14 mouse cellular contexts compared by ENCODE assay signal in genomic region chr5:149368575-149369312, GRCm38 (mm10). TPM values are rescaled to one million over a fixed set of nuclear protein-coding genes. Genes with fewer than 3 reads are reported as not detected.
A peak's percentile ranks its signal among the peaks of the same experiment; 100 is the strongest.
DNase-seq lines count a peak whose midpoint lies in the region; ATAC-seq and TF ChIP-seq lines count a peak whose summit lies in the region.
"Had no signal": no experiment of that assay in that cellular context is flagged by ENCODE, and none has a peak within 500 bp of the region (broad histone marks: within the 10 kb centered on the region; RNA-seq: fewer than 3 reads in every experiment).

No protein-coding gene starts in this region.

- no peaks in the 10 kb centered on the region for H3K36me3 ChIP-seq in heart, embryonic 14.5 days (ENCODE audit: control insufficient read depth, insufficient read depth, low read length)
- no peaks in the 10 kb centered on the region for H3K36me3 ChIP-seq in thymus, adult 2 months (ENCODE audit: control insufficient read depth, insufficient read depth, low read length)
- H3K36me3 ChIP-seq in intestine, embryonic 15.5 days = no peaks in the 10 kb centered on the region
- no peaks in the 10 kb centered on the region for H3K36me3 ChIP-seq in stomach, postnatal 0 days (ENCODE audit: control insufficient read depth, insufficient read depth, low read length)
- H3K36me3 ChIP-seq: neural tube, embryonic 12.5 days had no signal

- H3K9me3 ChIP-seq in heart, embryonic 14.5 days (ENCODE audit: control insufficient read depth, low read length) = no peaks in the 10 kb centered on the region
- no peaks in the 10 kb centered on the region for H3K9me3 ChIP-seq in intestine, embryonic 15.5 days
- H3K9me3 ChIP-seq in stomach, postnatal 0 days (ENCODE audit: control insufficient read depth, low read length) = no peaks in the 10 kb centered on the region
- H3K9me3 ChIP-seq: forebrain, embryonic 13.5 days; neural tube, embryonic 12.5 days had no signal

- H3K9ac ChIP-seq in heart, embryonic 14.5 days (ENCODE audit: low read length) = no peak overlapping the region
- H3K9ac ChIP-seq in intestine, embryonic 15.5 days = no peak overlapping the region
- H3K9ac ChIP-seq in stomach, postnatal 0 days (ENCODE audit: low read length) = no peak overlapping the region
- H3K9ac ChIP-seq: forebrain, embryonic 13.5 days; liver, embryonic 14.5 days; neural tube, embryonic 12.5 days had no signal

- no peaks in the 10 kb centered on the region for H3K27me3 ChIP-seq in heart, embryonic 14.5 days (ENCODE audit: control insufficient read depth, insufficient read depth, low read length)
- no peaks in the 10 kb centered on the region for H3K27me3 ChIP-seq in thymus, adult 2 months (ENCODE audit: control insufficient read depth, insufficient read depth, low read length)
- H3K27me3 ChIP-seq in intestine, embryonic 15.5 days (replicated peaks) = no peaks in the 10 kb centered on the region
- no peaks in the 10 kb centered on the region for H3K27me3 ChIP-seq in stomach, postnatal 0 days (ENCODE audit: control insufficient read depth, insufficient read depth, low read length)
- H3K27me3 ChIP-seq: forebrain, embryonic 13.5 days; neural tube, embryonic 12.5 days had no signal

- no peak for TF ChIP-seq CTCF in thymus, adult 2 months (IDR thresholded peaks at IDR 0.05; ENCODE audit: borderline replicate concordance, control insufficient read depth, extremely low read depth, insufficient read depth, low read length, poor library complexity)
- TF ChIP-seq CTCF in stomach, postnatal 0 days (IDR thresholded peaks at IDR 0.05; ENCODE audit: low read depth) = no peak

- no peak for TF ChIP-seq POLR2A in thymus, adult 2 months (IDR thresholded peaks at IDR 0.05; ENCODE audit: control insufficient read depth, extremely low read depth, insufficient read depth, low read length, poor library complexity)

- peaks cover 30 to 34% of the 10 kb centered on the region in 2 experiments for H3K4me1 ChIP-seq in heart, embryonic 14.5 days (ENCODE audit: control insufficient read depth in 2 of 2, insufficient read depth in 2 of 2, low read length in 2 of 2)
- H3K4me1 ChIP-seq in thymus, adult 2 months (replicated peaks; ENCODE audit: control insufficient read depth, insufficient read depth, low read length) = peaks cover 61% of the 10 kb centered on the region
- peaks cover 11% of the 10 kb centered on the region for H3K4me1 ChIP-seq in intestine, embryonic 15.5 days (replicated peaks)
- no peaks in the 10 kb centered on the region for H3K4me1 ChIP-seq in stomach, postnatal 0 days (replicated peaks; ENCODE audit: control insufficient read depth, insufficient read depth)

- peak overlapping the region; percentile 28; the same call in 1 of the 2 replicates for H3K4me2 ChIP-seq in heart, embryonic 14.5 days (ENCODE audit: low read length)
- 0 out of 2 replicates have a peak overlapping the region, but pooled peaks have one; percentile 19 for H3K4me2 ChIP-seq in intestine, embryonic 15.5 days (replicated peaks)
- no peak overlapping the region; the same call in 1 of the 2 replicates for H3K4me2 ChIP-seq in stomach, postnatal 0 days (replicated peaks; ENCODE audit: low read depth)
- H3K4me2 ChIP-seq: forebrain, embryonic 13.5 days; neural tube, embryonic 12.5 days had no signal

- TF ChIP-seq EP300 in stomach, postnatal 0 days (optimal IDR thresholded peaks at IDR 0.05) = no peak

- intact Hi-C loops in heart, postnatal 10 days (cut with DNase I) = no loop called here

- no peak overlapping the region for H3K4me3 ChIP-seq in heart, embryonic 14.5 days (ENCODE audit: control insufficient read depth in 1 of 2, insufficient read depth in 1 of 2, low read depth in 1 of 2, low read length in 2 of 2)
- peak overlapping the region; percentile 40 for H3K4me3 ChIP-seq in thymus, adult 2 months (ENCODE audit: control insufficient read depth, insufficient read depth, low read length)
- no peak overlapping the region for H3K4me3 ChIP-seq in intestine, embryonic 15.5 days (replicated peaks)
- H3K4me3 ChIP-seq in stomach, postnatal 0 days (ENCODE audit: low read depth, low read length) = no peak overlapping the region
- H3K4me3 ChIP-seq: forebrain, embryonic 13.5 days; neural tube, embryonic 12.5 days had no signal

- 35% methylated on average over 12 of the region's 12 CpGs for WGBS in heart, embryonic 14.5 days
- 63% methylated on average over 12 of the region's 12 CpGs for WGBS in thymus, adult 2 months
- WGBS in intestine, embryonic 15.5 days = 43% methylated on average over 12 of the region's 12 CpGs
- 49% methylated on average over 12 of the region's 12 CpGs for WGBS in stomach, postnatal 0 days

- no peak for ATAC-seq in heart, embryonic 14.5 days (ENCODE audit: insufficient number of reproducible peaks, insufficient read depth, low FRiP score, low read depth)
- ATAC-seq in intestine, embryonic 15.5 days = 0 out of 2 replicates have a peak, but pooled peaks have one; percentile 30
- peak; percentile 54; the same call in 1 of the 2 replicates for ATAC-seq in stomach, postnatal 0 days (ENCODE audit: low FRiP score, low TSS enrichment)
- ATAC-seq: forebrain, embryonic 13.5 days had no signal

- no peak overlapping the region; a peak in 1 of 4 replicates for H3K27ac ChIP-seq in heart, embryonic 14.5 days (replicated peaks in 1 of 2; ENCODE audit: control insufficient read depth in 1 of 2, insufficient read depth in 1 of 2, low read depth in 2 of 2, low read length in 2 of 2)
- H3K27ac ChIP-seq in thymus, adult 2 months (ENCODE audit: control insufficient read depth, insufficient read depth, low read length) = peak overlapping the region; percentile 97
- peak overlapping the region; percentile 64 for H3K27ac ChIP-seq in intestine, embryonic 15.5 days
- H3K27ac ChIP-seq in stomach, postnatal 0 days (replicated peaks) = peak overlapping the region; percentile 45; the same call in 1 of the 2 replicates
- H3K27ac ChIP-seq: forebrain, embryonic 13.5 days; liver, embryonic 14.5 days; neural tube, embryonic 12.5 days had no signal

- no peak for DNase-seq in heart, postnatal 10 days
- DNase-seq in thymus, adult 2 months = peak; percentile 31
- DNase-seq in thymus, postnatal 10 days (ENCODE audit: low spot score in 2 of 2) = no peak
- no peak for DNase-seq in stomach, postnatal 0 days (ENCODE audit: low spot score)
- no peak for DNase-seq in spleen, postnatal 4 days (ENCODE audit: low spot score in 2 of 2)
- DNase-seq: cerebellum, adult 18-20 months; lung, postnatal 36 days; midbrain, embryonic 14.5 days; spleen, adult 18-20 months had no signal

RNA-seq across cellular contexts. Expression of gene Medag, which starts 42.8 kb away (rescaled TPM):
- polyA plus RNA-seq in heart, embryonic 14.5 days (2014; fragmentation: Nextera tagmentation; extraction: Ambion mirVana) = 2.2 TPM in 2 replicates
- total RNA-seq in heart, postnatal 10 days (2021) = 10 to 100 TPM; 18.3 to 22.4 TPM
- polyA plus RNA-seq in thymus, adult 2 months (2012; rRNA removed) = 2.8 and 2.9 TPM in 2 replicates
- 2.2 and 2.4 TPM in 2 replicates for polyA plus RNA-seq in intestine, embryonic 15.5 days (2015; fragmentation: Nextera tagmentation; extraction: Ambion mirVana)
- polyA plus RNA-seq in stomach, postnatal 0 days (2015; fragmentation: Nextera tagmentation; extraction: Ambion mirVana) = 3.4 and 4.1 TPM in 2 replicates

Comparison
In these comparisons a context has a peak if more than half of its experiments do, and no peak if none do; other contexts are left out.
1. H3K27ac ChIP-seq: peak in thymus, adult 2 months (single experiment), intestine, embryonic 15.5 days (single experiment) and stomach, postnatal 0 days (single experiment); none in heart, embryonic 14.5 days (0 of 2).